Mouse (Mus musculus): ENCODE results near the gene Dalrd3. TPM values are rescaled to one million over a fixed set of nuclear protein-coding genes. Genes with fewer than 3 reads are reported as not detected.
"Not testable (repeated sequence)": the region's sequence is repeated elsewhere in the genome, so short reads cannot be mapped to it uniquely, and the experiment has no call there.

The Dalrd3 gene
- total and polyA plus RNA-seq, 2 experiments from 2014 or later = 99.6 to 261 TPM

- Histone ChIP-seq H3K9me3 (ENCODE audit: low read length) (no peaks in the 10 kb centered on the region), H3K36me3 (ENCODE audit: insufficient read depth) (peaks cover 20% of the 10 kb centered on the region), H3K4me2 (ENCODE audit: low read depth) (no peak overlapping the region), H3K9ac (no peak overlapping the region), H3K4me1 (ENCODE audit: insufficient read depth) (no peaks in the 10 kb centered on the region; the same call in 1 of the 2 replicates), H3K4me3 (ENCODE audit: low read depth, low read length) (no peak overlapping the region), H3K27ac (ENCODE audit: low read depth, low read length) (no peak overlapping the region), H3K27me3 (ENCODE audit: insufficient read depth, low read length) (no peaks in the 10 kb centered on the region)
- ATAC-seq = no peak
- no peak for TF ChIP-seq CTCF (IDR thresholded peaks at IDR 0.05; ENCODE audit: low read depth)
- peak; percentile 84 for DNase-seq
- WGBS = 81% methylated on average over 4 of the region's 4 CpGs
Measured at GRCm38 (mm10) chr9:108599021-108599566, 29.4 kb downstream of the Dalrd3 start.

DNA sequence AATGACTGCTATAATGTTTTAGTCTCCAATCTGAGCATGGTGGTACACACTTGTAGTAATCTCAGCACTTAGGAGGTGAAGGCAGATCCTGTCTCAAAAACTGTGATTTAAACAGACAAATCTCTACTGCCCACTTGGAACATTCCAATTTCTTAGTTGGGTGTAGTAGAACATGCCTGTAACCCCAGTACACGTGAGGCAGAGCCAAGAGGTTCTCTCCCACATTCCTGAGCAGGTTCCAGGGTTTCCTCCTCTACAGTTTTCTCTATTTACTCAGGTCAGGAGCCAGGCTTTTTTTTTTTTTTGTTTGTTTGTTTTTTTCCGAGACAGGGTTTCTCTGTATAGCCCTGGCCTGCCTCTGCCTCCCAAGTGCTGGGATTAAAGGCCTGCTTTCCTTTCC lies 30.3 kb downstream of the Dalrd3 start:
- H3K4me2 ChIP-seq (ENCODE audit: low read depth) = no peak overlapping the region
- H3K27me3 ChIP-seq (ENCODE audit: insufficient read depth, low read length) = no peaks in the 10 kb centered on the region
- H3K27ac ChIP-seq (ENCODE audit: low read depth, low read length) = no peak overlapping the region
- H3K9me3 ChIP-seq (ENCODE audit: low read length) = no peaks in the 10 kb centered on the region
- no peak for DNase-seq
- no peak overlapping the region for H3K4me3 ChIP-seq (ENCODE audit: low read depth, low read length)
- 59% methylated on average over 2 of the region's 2 CpGs for WGBS
- H3K9ac ChIP-seq = no peak overlapping the region
- TF ChIP-seq CTCF (IDR thresholded peaks at IDR 0.05; ENCODE audit: low read depth) = no peak
- H3K4me1 ChIP-seq (ENCODE audit: insufficient read depth) = no peaks in the 10 kb centered on the region; the same call in 1 of the 2 replicates
- ATAC-seq = no peak
- H3K36me3 ChIP-seq (ENCODE audit: insufficient read depth) = peaks cover 29% of the 10 kb centered on the region

- H3K9ac ChIP-seq = no peak overlapping the region
- WGBS = 79% methylated on average over 4 of the region's 4 CpGs
- no peaks in the 10 kb centered on the region for H3K9me3 ChIP-seq (ENCODE audit: low read length)
- H3K27ac ChIP-seq (ENCODE audit: low read depth, low read length) = no peak overlapping the region
- TF ChIP-seq CTCF (IDR thresholded peaks at IDR 0.05; ENCODE audit: low read depth) = no peak
- H3K4me1 ChIP-seq (ENCODE audit: insufficient read depth) = no peaks in the 10 kb centered on the region
- ATAC-seq (no peak), DNase-seq (no peak)
- H3K27me3 ChIP-seq (ENCODE audit: insufficient read depth, low read length) = no peaks in the 10 kb centered on the region
- no peak overlapping the region for H3K4me3 ChIP-seq (ENCODE audit: low read depth, low read length)
- peaks cover 37% of the 10 kb centered on the region for H3K36me3 ChIP-seq (ENCODE audit: insufficient read depth)
- H3K4me2 ChIP-seq (ENCODE audit: low read depth) = no peak overlapping the region
Measured at GRCm38 (mm10) chr9:108601986-108602385, 32.3 kb downstream of the Dalrd3 start.

DNA sequence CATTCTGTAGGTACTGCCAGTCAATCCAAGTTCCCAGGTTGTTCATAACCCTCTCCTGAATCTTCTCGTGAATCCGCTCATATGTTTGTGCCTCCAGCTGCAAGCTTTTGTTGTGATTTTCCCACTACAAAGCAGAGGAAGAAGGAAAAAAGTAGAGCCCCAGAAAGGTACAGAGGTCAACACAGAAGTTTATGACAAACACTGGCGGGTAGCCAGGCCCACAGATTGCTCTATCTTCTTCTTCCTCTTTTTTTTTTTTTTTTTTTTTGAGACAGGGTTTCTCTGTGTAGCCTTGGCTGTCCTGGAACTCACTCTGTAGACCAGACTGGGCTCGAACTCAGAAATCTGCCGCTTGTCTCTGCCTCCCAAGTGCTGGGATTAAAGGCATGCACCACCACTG lies 38.2 kb downstream of the Dalrd3 start:
- not testable (repeated sequence) for H3K27ac ChIP-seq (ENCODE audit: low read depth, low read length); H3K9me3 ChIP-seq (ENCODE audit: low read length); ATAC-seq; H3K4me3 ChIP-seq (ENCODE audit: low read depth, low read length); DNase-seq; H3K9ac ChIP-seq; H3K4me1 ChIP-seq (ENCODE audit: insufficient read depth); H3K4me2 ChIP-seq (ENCODE audit: low read depth); H3K27me3 ChIP-seq (ENCODE audit: insufficient read depth, low read length)
- peaks cover 82% of the 10 kb centered on the region for H3K36me3 ChIP-seq (ENCODE audit: insufficient read depth)
- 87% methylated on average over 5 of the region's 5 CpGs for WGBS

DNA sequence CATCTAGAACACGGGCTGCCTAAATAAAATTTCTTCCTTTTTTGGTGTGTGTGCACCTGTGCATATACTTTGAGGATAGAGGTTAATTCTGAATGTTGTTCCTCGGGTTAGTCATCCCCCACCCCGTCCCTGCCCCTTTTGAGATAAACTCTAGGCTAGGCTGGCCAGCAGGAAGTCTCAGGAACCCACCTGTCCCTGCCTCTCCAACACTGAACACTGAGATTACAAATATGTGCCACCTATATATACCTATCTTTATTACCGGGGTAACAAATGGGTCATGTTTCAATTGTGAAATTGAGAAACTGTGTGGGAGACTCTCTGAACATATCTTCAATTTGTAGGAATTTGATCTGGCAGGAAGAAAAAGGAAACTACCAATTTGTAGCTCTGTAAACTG lies 39.2 kb downstream of the Dalrd3 start:
- no peak for ATAC-seq
- Histone ChIP-seq H3K4me3 (ENCODE audit: low read depth, low read length) (no peak overlapping the region), H3K4me2 (ENCODE audit: low read depth) (no peak overlapping the region), H3K27ac (ENCODE audit: low read depth, low read length) (no peak overlapping the region), H3K9me3 (ENCODE audit: low read length) (no peaks in the 10 kb centered on the region), H3K27me3 (ENCODE audit: insufficient read depth, low read length) (no peaks in the 10 kb centered on the region), H3K36me3 (ENCODE audit: insufficient read depth) (peaks cover 82% of the 10 kb centered on the region), H3K9ac (no peak overlapping the region), H3K4me1 (ENCODE audit: insufficient read depth) (no peaks in the 10 kb centered on the region)
- 90% methylated on average over 4 of the region's 4 CpGs for WGBS
- no peak for DNase-seq
- no peak for TF ChIP-seq CTCF (IDR thresholded peaks at IDR 0.05; ENCODE audit: low read depth)

- Histone ChIP-seq H3K27me3 (ENCODE audit: insufficient read depth, low read length) (no peaks in the 10 kb centered on the region), H3K9me3 (ENCODE audit: low read length) (no peaks in the 10 kb centered on the region), H3K4me2 (ENCODE audit: low read depth) (no peak overlapping the region), H3K4me1 (ENCODE audit: insufficient read depth) (no peaks in the 10 kb centered on the region), H3K27ac (ENCODE audit: low read depth, low read length) (no peak overlapping the region), H3K9ac (no peak overlapping the region), H3K36me3 (ENCODE audit: insufficient read depth) (peaks cover 84% of the 10 kb centered on the region), H3K4me3 (ENCODE audit: low read depth, low read length) (no peak overlapping the region)
- no peak for DNase-seq
- no peak for TF ChIP-seq CTCF (IDR thresholded peaks at IDR 0.05; ENCODE audit: low read depth)
- no peak for ATAC-seq
- 96% methylated on average over 10 of the region's 10 CpGs for WGBS
Measured at GRCm38 (mm10) chr9:108611488-108611887, 41.8 kb downstream of the Dalrd3 start.

DNA sequence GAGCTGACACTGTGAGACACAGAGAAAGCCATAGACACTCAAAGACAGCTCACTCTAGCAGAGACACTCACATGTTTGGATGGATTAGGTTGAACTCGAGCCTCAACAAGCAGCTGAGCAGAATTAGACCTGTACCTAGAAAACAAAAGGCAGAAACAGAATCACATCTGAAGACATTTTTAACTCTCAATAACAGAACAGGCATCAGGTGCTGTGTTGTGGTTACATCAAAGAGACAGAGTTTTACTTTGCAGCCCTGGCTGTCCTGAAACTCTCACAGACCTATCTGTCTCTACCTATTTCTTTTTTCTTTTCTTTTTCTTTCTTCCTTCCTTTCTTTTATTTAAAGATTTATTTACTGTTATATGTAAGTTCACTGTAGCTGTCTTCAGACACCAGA lies 47.6 kb downstream of the Dalrd3 start:
- no peaks in the 10 kb centered on the region for H3K4me1 ChIP-seq (ENCODE audit: insufficient read depth)
- no peak for TF ChIP-seq CTCF (IDR thresholded peaks at IDR 0.05; ENCODE audit: low read depth)
- DNase-seq (no peak), ATAC-seq (no peak)
- H3K4me2 ChIP-seq (ENCODE audit: low read depth) = no peak overlapping the region
- no peak overlapping the region for H3K4me3 ChIP-seq (ENCODE audit: low read depth, low read length)
- no peaks in the 10 kb centered on the region for H3K9me3 ChIP-seq (ENCODE audit: low read length)
- H3K36me3 ChIP-seq (ENCODE audit: insufficient read depth) = peaks cover 47% of the 10 kb centered on the region
- no peak overlapping the region for H3K9ac ChIP-seq
- H3K27ac ChIP-seq (ENCODE audit: low read depth, low read length) = no peak overlapping the region
- H3K27me3 ChIP-seq (ENCODE audit: insufficient read depth, low read length) = no peaks in the 10 kb centered on the region
- WGBS = 82% methylated on average over 1 of the region's 1 CpGs

MicroRNA genes within 50 kb of the gene (microRNA counts, 519-probe panel; counts per million panel counts)
- microRNA mmu-miR-191 (4,669 counts per million, percentile 62 among the panel's probes with 10 or more counts), microRNA mmu-miR-425 (2,714 counts per million, percentile 21 among the panel's probes with 10 or more counts)

Small RNA genes lying within 50 kb of the gene (microRNA-seq; reads per million reads assigned to microRNA genes)
- gene Gm24083 = 0 reads per million in 2 experiments
- gene Mir191 = 0 reads per million in 2 experiments
- gene Mir425 = 996 to 1,350 reads per million in 2 experiments

Other genes starting within 250 kb of the Dalrd3 start
- 184 and 264 TPM in 2 replicates for gene Gpx1, start 231.0 kb upstream of the Dalrd3 start, total RNA-seq (2014; rRNA removed)
- 446 and 498 TPM in 2 replicates for gene Gpx1, start 231.0 kb upstream of the Dalrd3 start, polyA plus RNA-seq (2015; fragmentation: Nextera tagmentation; extraction: Ambion mirVana)
- 112 and 134 TPM in 2 replicates for gene Usp4, start 222.0 kb upstream of the Dalrd3 start, total RNA-seq (2014; rRNA removed)
- gene Usp4, start 222.0 kb upstream of the Dalrd3 start, polyA plus RNA-seq (2015; fragmentation: Nextera tagmentation; extraction: Ambion mirVana) = 93.9 and 112 TPM in 2 replicates
- 2.8 and 4.2 TPM in 2 replicates for gene 1700102P08Rik, start 177.1 kb upstream of the Dalrd3 start, total RNA-seq (2014; rRNA removed)
- 0.87 and 1.2 TPM in 2 replicates for gene 1700102P08Rik, start 177.1 kb upstream of the Dalrd3 start, polyA plus RNA-seq (2015; fragmentation: Nextera tagmentation; extraction: Ambion mirVana)
- gene Ccdc36, start 141.4 kb upstream of the Dalrd3 start, total RNA-seq (2014; rRNA removed) = 1.8 and 1.9 TPM in 2 replicates
- gene Ccdc36, start 141.4 kb upstream of the Dalrd3 start, polyA plus RNA-seq (2015; fragmentation: Nextera tagmentation; extraction: Ambion mirVana) = 1.2 and 1.8 TPM in 2 replicates
- not detected in 2 replicates for gene BC048562, start 133.4 kb upstream of the Dalrd3 start, total RNA-seq (2014; rRNA removed)
- not detected in 2 replicates for gene BC048562, start 133.4 kb upstream of the Dalrd3 start, polyA plus RNA-seq (2015; fragmentation: Nextera tagmentation; extraction: Ambion mirVana)
- 37.2 and 38.7 TPM in 2 replicates for gene Ccdc71, start 109.4 kb upstream of the Dalrd3 start, total RNA-seq (2014; rRNA removed)
- 51.6 and 55.8 TPM in 2 replicates for gene Ccdc71, start 109.4 kb upstream of the Dalrd3 start, polyA plus RNA-seq (2015; fragmentation: Nextera tagmentation; extraction: Ambion mirVana)
- 68.7 and 95.6 TPM in 2 replicates for gene Klhdc8b, start 108.3 kb upstream of the Dalrd3 start, total RNA-seq (2014; rRNA removed)
- 45.5 and 56.5 TPM in 2 replicates for gene Klhdc8b, start 108.3 kb upstream of the Dalrd3 start, polyA plus RNA-seq (2015; fragmentation: Nextera tagmentation; extraction: Ambion mirVana)
- 22.5 and 36.3 TPM in 2 replicates for gene Lamb2, start 90.2 kb upstream of the Dalrd3 start, total RNA-seq (2014; rRNA removed)
- gene Lamb2, start 90.2 kb upstream of the Dalrd3 start, polyA plus RNA-seq (2015; fragmentation: Nextera tagmentation; extraction: Ambion mirVana) = 9.1 and 12.5 TPM in 2 replicates
- gene Usp19, start 79.3 kb upstream of the Dalrd3 start, total RNA-seq (2014; rRNA removed) = 90.3 and 97.0 TPM in 2 replicates
- gene Usp19, start 79.3 kb upstream of the Dalrd3 start, polyA plus RNA-seq (2015; fragmentation: Nextera tagmentation; extraction: Ambion mirVana) = 32.2 and 41.5 TPM in 2 replicates
- gene Qars, start 62.2 kb upstream of the Dalrd3 start, total RNA-seq (2014; rRNA removed) = 121 and 155 TPM in 2 replicates
- gene Qars, start 62.2 kb upstream of the Dalrd3 start, polyA plus RNA-seq (2015; fragmentation: Nextera tagmentation; extraction: Ambion mirVana) = 55.1 and 59.5 TPM in 2 replicates
- gene Qrich1, start 53.1 kb upstream of the Dalrd3 start, total RNA-seq (2014; rRNA removed) = 206 and 265 TPM in 2 replicates
- gene Qrich1, start 53.1 kb upstream of the Dalrd3 start, polyA plus RNA-seq (2015; fragmentation: Nextera tagmentation; extraction: Ambion mirVana) = 109 and 123 TPM in 2 replicates
- 115 and 129 TPM in 2 replicates for gene Impdh2, start 9.6 kb upstream of the Dalrd3 start, total RNA-seq (2014; rRNA removed)
- 102 and 106 TPM in 2 replicates for gene Impdh2, start 9.6 kb upstream of the Dalrd3 start, polyA plus RNA-seq (2015; fragmentation: Nextera tagmentation; extraction: Ambion mirVana)
- gene Ndufaf3, start 2.5 kb upstream of the Dalrd3 start, total RNA-seq (2014; rRNA removed) = 70.7 and 71.3 TPM in 2 replicates
- gene Ndufaf3, start 2.5 kb upstream of the Dalrd3 start, polyA plus RNA-seq (2015; fragmentation: Nextera tagmentation; extraction: Ambion mirVana) = 104 and 108 TPM in 2 replicates
- gene Wdr6, start 8.9 kb downstream of the Dalrd3 start, total RNA-seq (2014; rRNA removed) = 353 and 511 TPM in 2 replicates
- gene Wdr6, start 8.9 kb downstream of the Dalrd3 start, polyA plus RNA-seq (2015; fragmentation: Nextera tagmentation; extraction: Ambion mirVana) = 206 and 283 TPM in 2 replicates
- gene P4htm, start 27.8 kb downstream of the Dalrd3 start, total RNA-seq (2014; rRNA removed) = 29.2 and 39.3 TPM in 2 replicates
- 35.4 and 39.9 TPM in 2 replicates for gene P4htm, start 27.8 kb downstream of the Dalrd3 start, polyA plus RNA-seq (2015; fragmentation: Nextera tagmentation; extraction: Ambion mirVana)
- gene Arih2, start 79.5 kb downstream of the Dalrd3 start, total RNA-seq (2014; rRNA removed) = 68.2 and 70.9 TPM in 2 replicates
- 32.3 and 40.3 TPM in 2 replicates for gene Arih2, start 79.5 kb downstream of the Dalrd3 start, polyA plus RNA-seq (2015; fragmentation: Nextera tagmentation; extraction: Ambion mirVana)
- gene Slc25a20, start 92.2 kb downstream of the Dalrd3 start, total RNA-seq (2014; rRNA removed) = 37.6 and 40.5 TPM in 2 replicates
- 35.2 and 39.6 TPM in 2 replicates for gene Slc25a20, start 92.2 kb downstream of the Dalrd3 start, polyA plus RNA-seq (2015; fragmentation: Nextera tagmentation; extraction: Ambion mirVana)
- gene Prkar2a, start 119.4 kb downstream of the Dalrd3 start, total RNA-seq (2014; rRNA removed) = 81.2 and 104 TPM in 2 replicates
- gene Prkar2a, start 119.4 kb downstream of the Dalrd3 start, polyA plus RNA-seq (2015; fragmentation: Nextera tagmentation; extraction: Ambion mirVana) = 23.0 and 34.3 TPM in 2 replicates
- 136 and 140 TPM in 2 replicates for gene Ip6k2, start 213.9 kb downstream of the Dalrd3 start, total RNA-seq (2014; rRNA removed)
- gene Ip6k2, start 213.9 kb downstream of the Dalrd3 start, polyA plus RNA-seq (2015; fragmentation: Nextera tagmentation; extraction: Ambion mirVana) = 218 and 226 TPM in 2 replicates
- gene Nckipsd, start 238.5 kb downstream of the Dalrd3 start, total RNA-seq (2014; rRNA removed) = 27.4 and 27.6 TPM in 2 replicates
- 18.6 and 24.5 TPM in 2 replicates for gene Nckipsd, start 238.5 kb downstream of the Dalrd3 start, polyA plus RNA-seq (2015; fragmentation: Nextera tagmentation; extraction: Ambion mirVana)

Data from forebrain, postnatal 0 days (tissue).